Mouse (Mus musculus) adrenal gland (tissue): ENCODE data around the gene Myof.

ENCODE experiments used
- intact Hi-C: fragments of 180-260 bp; cut with DNase I; formaldehyde crosslinking; loops from one replicate; pipeline ENCODE4 v1.15.1; 2025
- long read RNA-seq, 2 experiments: library from polyadenylated mRNA; unstranded; transcript quantifications; one replicate each; pipeline ENCODE4 v2.0.0; 2020; ENCODE audit warnings: borderline replicate concordance in 1 of 2; ENCODE audit not compliant: insufficient replicate concordance in 1 of 2

Gene Myof
- long read RNA-seq, experiment 1, partial matches to known transcripts, result 5 of 7 reads
- long read RNA-seq, experiment 1, other reads (novel, unspliced or antisense), result 2 of 7 reads
- long read RNA-seq, experiment 2, partial matches to known transcripts, result 6 of 8 reads
- long read RNA-seq, experiment 2, other reads (novel, unspliced or antisense), result 2 of 8 reads

- intact Hi-C loops, result loop anchor here (2.0 kb wide), 1 partner anchor 89 kb away; no protein-coding TSS in a partner anchor
Observed at GRCm38 (mm10) chr19:38043281-38043981, at the start of gene Myof. TSS of gene Myof (minus strand) at chr19:38043577.

DNA sequence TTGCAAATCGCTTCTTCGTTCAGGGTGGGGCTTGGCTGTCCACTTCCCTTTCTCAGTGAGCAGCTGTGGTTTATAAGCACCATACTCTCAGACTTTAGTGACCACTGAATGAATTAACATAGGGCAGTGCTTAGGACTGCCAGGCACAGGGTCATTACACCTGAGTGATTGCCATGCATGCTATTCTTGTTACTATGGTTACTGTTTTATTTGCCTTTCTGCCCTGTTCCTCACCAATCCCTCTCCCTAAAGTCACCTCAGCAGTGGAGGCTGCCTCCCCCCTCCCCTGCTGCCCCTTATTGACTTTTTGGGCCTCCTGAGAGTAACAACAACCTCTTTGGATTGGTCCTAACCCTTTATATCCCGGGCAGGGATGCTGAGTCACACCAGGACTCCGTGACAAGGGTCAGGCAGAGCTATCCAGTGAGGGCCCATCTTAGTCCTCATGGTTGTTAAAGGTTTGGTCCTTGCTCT lies 48.2 kb upstream of the Myof start:
- intact Hi-C loops, result no loop called here

- intact Hi-C loops, result loop anchor here (10.0 kb wide), 1 partner anchor 105 kb away; no protein-coding TSS in a partner anchor
Observed at GRCm38 (mm10) chr19:38089358-38089757, 46.0 kb upstream of the Myof start.

DNA sequence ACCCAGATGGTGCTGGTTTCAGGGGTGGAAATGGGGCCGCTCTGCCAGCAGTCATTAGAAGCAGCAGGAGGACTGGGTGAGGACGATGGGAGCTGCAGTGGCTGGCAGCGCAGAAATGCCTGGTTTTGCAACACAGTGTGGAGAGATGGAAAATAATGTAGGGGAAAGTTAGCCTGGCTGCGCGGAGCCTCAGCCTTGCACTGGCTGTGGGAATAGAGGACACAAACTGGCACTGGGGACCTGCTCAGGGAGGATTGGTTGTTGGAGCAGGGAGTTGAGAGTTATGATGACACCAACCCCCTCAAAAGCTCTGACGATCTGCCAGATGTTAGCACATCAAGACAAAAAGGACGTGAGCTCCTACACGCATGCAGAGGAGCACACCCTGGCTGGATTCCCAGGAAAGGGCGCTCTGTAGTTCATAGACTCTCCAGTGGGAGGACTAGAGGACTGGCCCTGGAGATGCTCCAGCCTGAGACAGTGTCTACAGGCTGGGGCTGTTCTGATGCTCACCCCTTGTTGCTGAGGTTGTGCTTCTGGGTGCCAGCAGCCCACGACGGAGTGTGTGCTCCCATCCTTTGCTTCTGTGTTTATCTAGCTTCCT lies 43.7 kb upstream of the Myof start:
- intact Hi-C loops, result loop anchor here (10.0 kb wide), 1 partner anchor 108 kb away; no protein-coding TSS in a partner anchor

DNA sequence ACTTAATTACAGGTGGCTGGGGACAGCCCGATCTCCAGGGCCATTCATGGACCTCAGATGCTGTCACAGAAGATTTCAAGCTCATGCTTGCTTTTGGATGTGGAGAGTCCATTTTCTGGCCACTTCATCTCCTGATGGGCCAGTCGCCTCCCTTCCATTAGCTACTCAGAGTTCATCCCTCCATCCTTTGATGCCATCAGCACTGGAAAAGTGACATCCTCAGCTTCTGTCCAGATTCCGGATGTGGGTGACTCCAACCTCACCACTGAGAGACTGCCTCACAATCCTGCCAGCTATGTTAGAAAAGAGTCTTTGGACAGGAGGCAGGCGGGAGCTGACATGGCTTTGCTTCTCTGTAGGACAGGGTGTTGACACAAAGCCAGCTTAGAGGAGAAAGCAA lies 42.5 kb upstream of the Myof start:
- intact Hi-C loops, result loop anchor here (10.0 kb wide), 1 partner anchor 109 kb away; no protein-coding TSS in a partner anchor

- intact Hi-C loops, result loop anchor here (10.0 kb wide), 1 partner anchor 112 kb away; no protein-coding TSS in a partner anchor
Observed at GRCm38 (mm10) chr19:38082931-38083525, 39.7 kb upstream of the Myof start.

- intact Hi-C loops, result loop anchor here (10.0 kb wide), 1 partner anchor 113 kb away; no protein-coding TSS in a partner anchor
Observed at GRCm38 (mm10) chr19:38081361-38081760, 38.0 kb upstream of the Myof start.

DNA sequence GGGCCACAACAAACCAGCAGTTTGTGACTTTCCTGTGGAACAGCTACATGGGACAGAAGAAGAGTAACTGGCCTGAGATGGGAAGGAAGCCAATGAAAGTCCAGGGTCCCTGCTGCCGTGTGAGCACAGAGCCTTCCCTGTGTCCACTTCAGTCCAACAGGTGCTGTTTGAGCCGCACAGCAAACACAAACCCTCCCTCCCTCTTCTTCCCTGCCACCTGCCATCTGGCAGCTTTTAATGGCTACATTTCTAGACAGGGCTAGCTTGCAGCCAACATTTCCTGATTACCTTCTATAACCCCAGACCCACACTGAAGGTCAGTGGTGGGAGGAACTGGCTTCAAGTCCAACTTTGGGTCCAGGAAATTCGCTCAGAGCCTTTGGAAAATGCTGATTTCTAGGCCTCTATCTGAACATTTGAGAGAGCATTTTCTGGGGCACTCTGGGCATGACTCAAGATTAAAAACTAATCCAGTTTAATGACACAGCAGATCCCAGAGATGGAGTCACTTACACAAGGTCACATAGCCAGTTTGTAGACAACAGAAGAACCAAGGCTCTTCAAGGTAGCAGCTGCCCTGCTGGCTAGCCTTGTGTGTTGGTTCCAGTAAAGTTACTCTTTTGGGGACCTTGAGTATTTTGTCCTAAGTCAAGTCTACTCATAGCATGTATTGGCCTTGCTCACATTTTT lies 34.6 kb upstream of the Myof start:
- intact Hi-C loops, result no loop called here

- intact Hi-C loops, result no loop called here
Observed at GRCm38 (mm10) chr19:38076251-38076650, 32.9 kb upstream of the Myof start.

GRCm38 (mm10) chr19:38075051-38075450 lies 31.7 kb upstream of the Myof start:
- intact Hi-C loops, result no loop called here

DNA sequence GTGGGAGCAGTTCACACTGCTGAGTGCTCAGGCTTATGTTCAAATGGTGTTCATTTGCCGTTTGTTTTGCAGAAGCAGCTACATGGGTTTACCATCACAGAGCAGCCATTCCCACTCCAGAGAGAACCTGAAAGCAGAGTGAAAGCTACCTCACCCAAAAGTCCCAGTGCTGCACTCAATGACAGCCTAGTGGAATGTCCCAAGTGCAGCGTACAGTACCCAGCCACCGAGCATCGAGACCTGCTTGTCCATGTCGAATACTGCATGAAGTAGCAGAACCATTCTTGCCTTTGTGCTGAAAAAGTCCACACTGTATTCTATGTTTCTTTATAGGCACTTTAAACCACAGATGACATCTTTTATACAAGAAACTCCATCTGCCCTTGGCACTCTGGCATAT lies 29.8 kb upstream of the Myof start:
- intact Hi-C loops, result no loop called here

- intact Hi-C loops, result no loop called here
Observed at GRCm38 (mm10) chr19:38064051-38064450, 20.7 kb upstream of the Myof start.

GRCm38 (mm10) chr19:38063201-38063600 lies 19.8 kb upstream of the Myof start:
- intact Hi-C loops, result no loop called here

- intact Hi-C loops, result loop anchor here (10.0 kb wide), 1 partner anchor 352 kb away; no protein-coding TSS in a partner anchor
Observed at GRCm38 (mm10) chr19:38056931-38057330, 13.6 kb upstream of the Myof start.

- intact Hi-C loops, result loop anchor here (10.0 kb wide), 1 partner anchor 351 kb away; no protein-coding TSS in a partner anchor
Observed at GRCm38 (mm10) chr19:38056276-38056675, 12.9 kb upstream of the Myof start.

GRCm38 (mm10) chr19:38055798-38056197 lies 12.4 kb upstream of the Myof start:
- intact Hi-C loops, result loop anchor here (10.0 kb wide), 1 partner anchor 351 kb away; no protein-coding TSS in a partner anchor

DNA sequence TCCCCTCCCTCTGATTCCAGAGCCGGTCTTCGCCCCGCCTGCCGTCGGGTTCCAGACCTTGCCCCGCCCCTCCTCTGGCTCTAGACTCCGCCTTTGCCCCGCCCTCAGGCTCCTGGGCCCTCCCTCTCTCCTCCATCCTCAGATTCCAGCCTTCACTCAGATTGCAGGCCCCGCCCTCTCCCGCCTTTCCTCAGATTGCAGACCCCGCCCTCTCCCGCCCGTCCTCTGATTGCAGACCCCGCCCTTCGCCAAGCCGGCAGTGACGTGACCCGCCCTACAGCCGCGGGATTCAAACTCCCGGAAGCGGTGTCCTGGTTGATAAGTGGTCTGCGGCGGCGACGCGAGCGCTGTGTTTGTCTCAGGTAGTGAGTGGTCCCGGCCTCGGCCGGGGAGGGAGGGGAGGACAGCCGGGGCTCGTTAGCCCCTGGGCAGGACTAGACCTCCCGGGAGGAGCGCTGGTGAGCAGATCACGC lies 11.4 kb upstream of the Myof start, which contains the start of gene Cep55:
Gene Cep55, plus strand, starts transcription at position 292 of the 473 bp plus-strand sequence.
- intact Hi-C loops, result loop anchor here (10.0 kb wide), 1 partner anchor 350 kb away; no protein-coding TSS in a partner anchor

DNA sequence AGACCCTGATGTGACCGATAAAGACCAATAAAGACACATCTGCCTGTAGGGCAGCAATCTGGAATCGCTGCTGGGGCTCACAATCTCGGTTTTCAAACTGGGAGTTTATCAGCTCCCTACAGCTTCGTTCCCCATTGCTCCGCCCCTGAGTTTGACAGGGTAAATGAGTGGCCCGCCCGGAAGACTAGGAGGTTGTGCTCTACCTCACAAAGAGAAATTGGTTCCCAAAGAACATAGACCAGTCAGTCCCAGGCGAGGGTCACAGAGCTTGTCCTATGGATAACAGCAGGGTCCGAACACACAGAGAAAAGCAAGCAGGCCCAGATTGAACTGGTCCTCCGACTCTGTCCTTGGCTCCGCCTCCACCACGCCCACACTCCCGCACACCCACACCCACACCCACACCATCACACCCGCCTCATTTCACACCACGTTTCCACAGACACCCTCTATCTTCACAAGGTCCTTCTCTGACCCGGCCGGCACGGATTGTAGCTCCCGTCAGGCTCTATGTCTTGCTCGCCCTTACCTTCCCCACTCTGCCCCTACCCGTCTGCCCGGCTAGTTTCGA lies 10.9 kb upstream of the Myof start:
- intact Hi-C loops, result loop anchor here (10.0 kb wide), 1 partner anchor 349 kb away; no protein-coding TSS in a partner anchor

DNA sequence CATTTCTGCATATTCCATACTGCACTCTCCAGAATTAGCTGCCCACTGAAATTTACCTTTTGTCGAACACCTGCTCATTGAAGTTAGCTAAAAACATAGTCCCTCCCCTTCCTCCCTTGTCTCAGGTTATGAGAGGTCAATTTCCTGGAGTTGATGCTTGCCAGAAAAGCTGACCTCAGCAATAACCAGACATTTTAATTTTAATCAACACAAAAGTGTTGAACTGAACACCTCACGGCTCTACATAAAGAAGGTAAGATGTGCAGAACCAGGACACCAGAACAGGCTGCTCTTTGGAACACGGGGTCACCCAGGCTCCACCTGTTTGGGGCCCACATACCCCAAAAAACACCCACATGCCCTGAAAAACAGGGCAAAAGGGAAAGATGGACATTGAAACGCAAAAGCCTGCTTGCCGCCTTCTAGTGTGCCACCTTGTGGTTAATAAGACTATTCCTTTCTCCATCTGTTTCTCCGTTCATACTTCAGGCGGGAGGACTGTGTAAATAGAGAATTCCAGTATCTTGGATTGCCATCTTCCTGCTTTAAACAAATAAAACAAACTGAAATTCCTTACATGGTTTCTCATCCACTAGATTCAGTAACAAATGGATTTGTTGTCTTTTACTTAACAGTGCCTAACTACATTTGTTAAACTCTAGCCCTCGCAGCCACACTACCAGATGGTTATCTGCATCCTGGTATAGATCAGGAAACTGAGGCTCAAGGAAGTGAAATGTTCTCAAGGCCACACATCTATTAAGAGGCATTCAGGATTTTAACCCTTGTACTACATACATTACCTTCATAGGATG lies 10.1 kb upstream of the Myof start:
- intact Hi-C loops, result loop anchor here (10.0 kb wide), 1 partner anchor 349 kb away; no protein-coding TSS in a partner anchor
